Mouse (Mus musculus): ENCODE data around the gene Pde4d. TPM values are rescaled to one million over a fixed set of nuclear protein-coding genes. Genes with fewer than 3 reads are reported as not detected.

Pde4d gene
- polyA plus RNA-seq, 1 experiment from 2014 or later: 13.6 TPM

DNA sequence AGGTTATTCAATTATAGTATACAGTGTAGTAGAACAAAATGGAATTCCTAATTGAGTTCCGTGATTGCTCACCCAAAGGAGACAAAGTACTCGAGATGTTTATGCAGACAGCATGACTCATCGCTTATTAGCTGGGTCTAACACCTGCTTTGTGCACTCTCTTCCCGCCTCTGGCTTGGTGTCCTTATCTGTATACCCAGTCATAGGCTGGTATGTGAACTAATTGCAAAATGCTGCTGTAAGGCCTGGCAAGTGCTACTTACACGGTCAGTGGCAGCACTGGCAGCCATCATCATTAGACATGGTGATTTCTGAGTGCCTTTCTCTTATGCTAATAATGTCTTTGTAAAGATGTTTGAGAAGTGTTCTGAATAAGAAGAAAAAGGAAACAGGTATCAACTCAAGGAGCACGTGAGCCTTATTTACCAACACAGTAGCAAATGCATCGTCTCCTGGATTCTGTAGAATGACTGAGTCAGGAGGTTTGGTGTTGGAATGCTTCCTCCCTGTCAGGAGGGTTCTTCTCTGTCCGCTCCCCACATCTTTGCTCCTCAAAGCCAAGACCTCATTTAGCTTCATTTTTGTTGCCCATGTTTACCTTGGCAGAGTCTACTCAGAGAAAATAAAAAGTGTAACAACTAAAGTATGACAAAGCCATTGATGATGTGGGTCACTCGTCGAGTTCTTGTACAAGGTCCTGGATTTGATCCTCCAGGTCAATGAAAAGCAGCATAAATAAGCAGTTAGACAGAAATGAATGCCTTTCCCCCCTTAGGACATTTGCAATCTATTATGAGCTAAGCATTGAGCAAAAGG is 1202.2 kb downstream of the Pde4d start:
- WGBS: 65% methylated on average over 10 of the region's 10 CpGs
- Histone ChIP-seq H3K27me3 (replicated peaks; ENCODE audit: control insufficient read depth, insufficient read depth, low read length) (peaks cover 3% of the 10 kb centered on the region; the same call in 1 of the 2 replicates), H3K4me3 (ENCODE audit: low read depth, low read length) (no peak overlapping the region), H3K9me3 (ENCODE audit: control insufficient read depth, low read length) (no peaks in the 10 kb centered on the region), H3K27ac (replicated peaks; ENCODE audit: low read depth, low read length) (no peak overlapping the region), H3K9ac (ENCODE audit: low read depth, low read length) (no peak overlapping the region), H3K36me3 (ENCODE audit: control insufficient read depth, insufficient read depth, low read length) (no peaks in the 10 kb centered on the region), H3K4me1 (ENCODE audit: control insufficient read depth, insufficient read depth, low read length) (peaks cover 16% of the 10 kb centered on the region), H3K4me2 (ENCODE audit: low read depth, low read length) (no peak overlapping the region)
- DNase-seq (ENCODE audit: low spot score) (no peak), ATAC-seq (ENCODE audit: low read depth) (no peak)

DNA sequence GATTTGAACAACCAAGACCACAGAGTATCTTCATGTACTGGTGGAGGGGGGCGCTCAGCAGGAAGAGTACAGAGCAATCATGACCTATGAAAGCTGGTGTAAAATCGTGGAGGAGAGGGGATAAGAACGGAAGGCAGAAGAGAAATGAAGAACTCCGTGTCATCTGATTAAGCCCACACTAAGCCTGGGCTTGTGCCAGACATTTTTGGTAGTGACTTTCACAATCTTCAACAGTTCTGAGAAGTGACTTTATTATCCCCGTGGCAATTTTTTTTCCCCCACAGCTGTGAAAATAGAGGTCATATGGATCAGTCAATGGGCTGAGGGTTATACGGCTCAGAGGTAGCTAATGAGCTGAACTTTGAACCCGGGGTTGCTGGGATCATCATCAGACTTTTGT is 1202.9 kb downstream of the Pde4d start:
- ATAC-seq (ENCODE audit: low read depth): peak; percentile 44
- no peak overlapping the region for H3K9ac ChIP-seq (ENCODE audit: low read depth, low read length)

DNA sequence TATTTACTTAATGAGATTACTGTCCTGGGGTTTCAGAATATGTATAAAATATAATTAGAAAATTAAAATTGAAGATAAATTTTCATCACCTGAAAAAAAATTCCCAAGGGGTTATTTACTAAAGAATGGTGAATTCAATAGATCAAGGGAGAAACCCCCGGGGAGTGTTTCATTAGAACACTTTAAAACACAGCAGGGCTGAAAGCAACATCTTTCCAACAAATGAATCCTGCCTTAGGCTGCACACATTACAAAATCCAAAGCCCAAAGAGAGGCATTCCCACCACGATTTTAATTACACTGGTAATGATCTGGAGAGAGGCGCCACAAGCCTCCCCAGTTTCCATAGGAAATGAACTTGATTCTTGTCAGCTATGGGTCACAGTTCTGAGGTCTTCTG is 1205.6 kb downstream of the Pde4d start:
- DNase-seq (ENCODE audit: low spot score): no peak
- ATAC-seq (ENCODE audit: low read depth): no peak
- Histone ChIP-seq H3K27ac (replicated peaks; ENCODE audit: low read depth, low read length) (no peak overlapping the region), H3K4me1 (ENCODE audit: control insufficient read depth, insufficient read depth, low read length) (peaks cover 16% of the 10 kb centered on the region), H3K4me3 (ENCODE audit: low read depth, low read length) (no peak overlapping the region), H3K4me2 (ENCODE audit: low read depth, low read length) (no peak overlapping the region), H3K27me3 (replicated peaks; ENCODE audit: control insufficient read depth, insufficient read depth, low read length) (no peaks in the 10 kb centered on the region), H3K9me3 (ENCODE audit: control insufficient read depth, low read length) (no peaks in the 10 kb centered on the region), H3K9ac (ENCODE audit: low read depth, low read length) (no peak overlapping the region), H3K36me3 (ENCODE audit: control insufficient read depth, insufficient read depth, low read length) (no peaks in the 10 kb centered on the region)
- 60% methylated on average over 3 of the region's 3 CpGs for WGBS

More for the DNA sequence above, 1202.9 kb downstream of the Pde4d start:
- 30% methylated on average over 7 of the region's 7 CpGs for WGBS
- Histone ChIP-seq H3K27ac (replicated peaks; ENCODE audit: low read depth, low read length) (no peak overlapping the region), H3K4me3 (ENCODE audit: low read depth, low read length) (no peak overlapping the region), H3K36me3 (ENCODE audit: control insufficient read depth, insufficient read depth, low read length) (no peaks in the 10 kb centered on the region), H3K4me2 (ENCODE audit: low read depth, low read length) (no peak overlapping the region), H3K9me3 (ENCODE audit: control insufficient read depth, low read length) (no peaks in the 10 kb centered on the region), H3K27me3 (replicated peaks; ENCODE audit: control insufficient read depth, insufficient read depth, low read length) (peaks cover 3% of the 10 kb centered on the region; the same call in 1 of the 2 replicates), H3K4me1 (ENCODE audit: control insufficient read depth, insufficient read depth, low read length) (peaks cover 16% of the 10 kb centered on the region)
- peak; percentile 58 for DNase-seq (ENCODE audit: low spot score)

DNA sequence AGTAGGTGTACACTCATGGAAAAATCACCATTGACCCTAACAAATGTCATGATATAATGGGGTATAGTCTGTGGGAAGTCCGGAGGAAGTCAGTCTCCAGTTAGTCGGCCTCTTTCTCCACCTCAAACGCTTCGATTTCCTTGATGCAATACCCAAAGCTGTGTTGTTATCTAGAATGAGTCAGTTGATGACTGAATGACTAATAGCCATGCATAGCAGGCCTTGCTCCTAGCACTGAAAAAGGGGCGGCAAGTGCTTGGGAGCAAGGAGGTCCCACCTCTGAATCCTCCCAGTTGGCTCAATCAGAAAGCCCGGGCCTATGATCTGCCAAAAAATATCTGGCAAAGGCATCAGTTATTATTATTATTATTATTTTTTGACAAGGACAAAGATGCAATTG is 1209.4 kb downstream of the Pde4d start:
- no peak overlapping the region for H3K9ac ChIP-seq (ENCODE audit: low read depth, low read length)
- H3K4me3 ChIP-seq (ENCODE audit: low read depth, low read length): no peak overlapping the region
- ATAC-seq (ENCODE audit: low read depth) (no peak), DNase-seq (ENCODE audit: low spot score) (no peak)
- no peaks in the 10 kb centered on the region for H3K27me3 ChIP-seq (replicated peaks; ENCODE audit: control insufficient read depth, insufficient read depth, low read length)
- H3K4me2 ChIP-seq (ENCODE audit: low read depth, low read length): no peak overlapping the region
- 81% methylated on average over 6 of the region's 6 CpGs for WGBS
- H3K27ac ChIP-seq (replicated peaks; ENCODE audit: low read depth, low read length): no peak overlapping the region
- peaks cover 5% of the 10 kb centered on the region; the same call in 1 of the 2 replicates for H3K4me1 ChIP-seq (ENCODE audit: control insufficient read depth, insufficient read depth, low read length)
- no peaks in the 10 kb centered on the region for H3K36me3 ChIP-seq (ENCODE audit: control insufficient read depth, insufficient read depth, low read length)
- no peaks in the 10 kb centered on the region for H3K9me3 ChIP-seq (ENCODE audit: control insufficient read depth, low read length)

DNA sequence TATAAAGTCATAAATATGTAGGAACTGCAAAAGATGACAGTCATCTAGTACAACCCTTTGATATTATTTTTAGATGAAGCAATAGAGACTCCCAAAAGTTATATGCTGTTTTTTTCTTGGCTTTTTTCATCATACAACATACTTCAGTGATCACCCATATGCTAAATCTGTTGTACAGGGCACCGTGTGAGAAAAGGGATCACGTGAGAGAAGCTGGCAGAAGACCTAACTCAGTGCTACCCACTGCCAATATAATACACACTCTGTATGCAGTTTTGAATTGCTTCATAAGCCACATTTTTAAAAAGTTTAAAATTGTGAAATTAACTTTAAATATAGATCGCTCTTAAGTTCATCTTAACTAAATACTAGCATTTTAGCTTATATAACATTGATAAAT is 1211.6 kb downstream of the Pde4d start:
- 86% methylated on average over 3 of the region's 3 CpGs for WGBS
- no peak overlapping the region for H3K4me2 ChIP-seq (ENCODE audit: low read depth, low read length)
- no peak for DNase-seq (ENCODE audit: low spot score)
- H3K27ac ChIP-seq (replicated peaks; ENCODE audit: low read depth, low read length): no peak overlapping the region
- H3K36me3 ChIP-seq (ENCODE audit: control insufficient read depth, insufficient read depth, low read length): no peaks in the 10 kb centered on the region
- H3K4me3 ChIP-seq (ENCODE audit: low read depth, low read length): no peak overlapping the region
- no peaks in the 10 kb centered on the region for H3K9me3 ChIP-seq (ENCODE audit: control insufficient read depth, low read length)
- no peaks in the 10 kb centered on the region for H3K27me3 ChIP-seq (replicated peaks; ENCODE audit: control insufficient read depth, insufficient read depth, low read length)
- peaks cover 9% of the 10 kb centered on the region for H3K4me1 ChIP-seq (ENCODE audit: control insufficient read depth, insufficient read depth, low read length)
- no peak overlapping the region for H3K9ac ChIP-seq (ENCODE audit: low read depth, low read length)
- no peak for ATAC-seq (ENCODE audit: low read depth)

GRCm38 (mm10) chr13:109662099-109662498 is 1212.4 kb downstream of the Pde4d start:
- Histone ChIP-seq H3K4me1 (ENCODE audit: control insufficient read depth, insufficient read depth, low read length) (peaks cover 9% of the 10 kb centered on the region), H3K27ac (replicated peaks; ENCODE audit: low read depth, low read length) (no peak overlapping the region), H3K36me3 (ENCODE audit: control insufficient read depth, insufficient read depth, low read length) (no peaks in the 10 kb centered on the region), H3K9me3 (ENCODE audit: control insufficient read depth, low read length) (no peaks in the 10 kb centered on the region), H3K27me3 (replicated peaks; ENCODE audit: control insufficient read depth, insufficient read depth, low read length) (no peaks in the 10 kb centered on the region), H3K4me2 (ENCODE audit: low read depth, low read length) (no peak overlapping the region), H3K4me3 (ENCODE audit: low read depth, low read length) (no peak overlapping the region), H3K9ac (ENCODE audit: low read depth, low read length) (no peak overlapping the region)
- ATAC-seq (ENCODE audit: low read depth) (no peak), DNase-seq (ENCODE audit: low spot score) (no peak)
- WGBS: 49% methylated on average over 5 of the region's 5 CpGs

DNA sequence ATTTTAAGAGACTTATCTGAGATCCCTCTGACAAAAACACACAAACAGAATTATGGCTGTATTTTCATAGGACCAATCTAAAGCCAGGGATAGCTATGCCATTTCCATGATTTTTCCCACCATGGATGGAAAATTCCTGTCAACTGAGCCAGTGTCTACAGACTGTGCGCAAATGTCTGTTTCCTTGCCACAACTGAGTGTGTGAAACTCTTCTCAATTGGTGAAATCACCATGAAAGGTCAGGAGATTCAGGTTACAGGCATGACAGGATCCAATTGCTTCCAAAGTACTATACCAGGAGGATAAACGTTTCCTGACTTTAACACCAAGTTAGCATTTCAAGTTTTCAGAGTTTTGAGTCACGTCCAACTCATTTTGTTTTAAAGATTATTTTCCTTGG is 1213.0 kb downstream of the Pde4d start:
- Histone ChIP-seq H3K9ac (ENCODE audit: low read depth, low read length) (no peak overlapping the region), H3K27ac (replicated peaks; ENCODE audit: low read depth, low read length) (no peak overlapping the region), H3K27me3 (replicated peaks; ENCODE audit: control insufficient read depth, insufficient read depth, low read length) (no peaks in the 10 kb centered on the region), H3K36me3 (ENCODE audit: control insufficient read depth, insufficient read depth, low read length) (no peaks in the 10 kb centered on the region), H3K4me1 (ENCODE audit: control insufficient read depth, insufficient read depth, low read length) (peaks cover 9% of the 10 kb centered on the region), H3K4me3 (ENCODE audit: low read depth, low read length) (no peak overlapping the region), H3K9me3 (ENCODE audit: control insufficient read depth, low read length) (no peaks in the 10 kb centered on the region), H3K4me2 (ENCODE audit: low read depth, low read length) (no peak overlapping the region)
- peak; percentile 69 for DNase-seq (ENCODE audit: low spot score)
- ATAC-seq (ENCODE audit: low read depth): peak; percentile 55; the same call in 1 of the 2 replicates
- 16% methylated on average over 3 of the region's 3 CpGs for WGBS

GRCm38 (mm10) chr13:109664956-109665802 is 1215.4 kb downstream of the Pde4d start:
- Histone ChIP-seq H3K4me1 (ENCODE audit: control insufficient read depth, insufficient read depth, low read length) (peaks cover 9% of the 10 kb centered on the region), H3K4me2 (ENCODE audit: low read depth, low read length) (no peak overlapping the region), H3K36me3 (ENCODE audit: control insufficient read depth, insufficient read depth, low read length) (no peaks in the 10 kb centered on the region), H3K27me3 (replicated peaks; ENCODE audit: control insufficient read depth, insufficient read depth, low read length) (no peaks in the 10 kb centered on the region), H3K27ac (replicated peaks; ENCODE audit: low read depth, low read length) (no peak overlapping the region), H3K9me3 (ENCODE audit: control insufficient read depth, low read length) (no peaks in the 10 kb centered on the region), H3K4me3 (ENCODE audit: low read depth, low read length) (no peak overlapping the region), H3K9ac (ENCODE audit: low read depth, low read length) (no peak overlapping the region)
- DNase-seq (ENCODE audit: low spot score): no peak
- WGBS: 57% methylated on average over 10 of the region's 10 CpGs
- ATAC-seq (ENCODE audit: low read depth): no peak

All from embryonic facial prominence, embryonic 14.5 days (tissue).